Mouse (Mus musculus): Measurements from ENCODE around the gene Gars.
A peak's percentile ranks its signal among the peaks of the same experiment; 100 is the strongest.

Gene Gars

GRCm38 (mm10) chr6:55038671-55039445 is 1.1 kb downstream of the Gars start:
- no peak for DNase-seq

DNA sequence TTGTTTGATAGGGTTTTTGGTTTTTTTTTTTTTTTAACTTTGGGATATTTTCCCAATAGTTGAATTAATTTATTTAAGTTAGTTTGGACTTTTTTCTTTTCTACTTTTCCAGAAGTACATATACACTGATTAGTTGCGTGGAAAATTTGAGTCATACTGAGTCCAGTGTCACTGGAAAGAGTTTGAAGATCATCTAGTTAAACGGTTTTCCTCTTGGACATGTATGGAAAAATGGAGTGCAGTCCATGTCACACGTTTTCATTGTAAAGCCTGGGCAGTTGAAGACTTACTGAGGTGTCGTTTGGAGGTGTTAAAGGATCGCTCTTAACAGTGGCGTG is 1.6 kb downstream of the Gars start:
- DNase-seq = no peak

DNA sequence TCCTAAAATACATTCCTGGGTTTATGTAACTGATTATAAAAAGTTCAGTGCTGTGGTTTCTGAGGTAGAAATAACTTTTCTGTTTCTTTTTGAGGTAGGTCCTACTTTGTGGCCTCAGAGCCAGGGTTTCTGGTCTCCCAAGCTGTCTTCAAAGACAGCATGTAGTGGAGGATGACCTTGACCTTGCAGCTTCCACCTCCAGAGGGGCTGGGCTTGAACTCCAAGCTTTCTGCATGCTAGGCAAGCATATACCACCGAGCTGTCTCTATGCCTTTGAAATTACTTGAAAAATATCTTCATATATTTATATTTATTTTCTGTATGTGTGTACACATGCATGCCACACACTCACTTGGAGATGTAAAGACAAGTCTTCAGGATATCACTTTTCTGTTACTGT is 2.2 kb downstream of the Gars start:
- DNase-seq = no peak

GRCm38 (mm10) chr6:55043206-55043605 is 5.4 kb downstream of the Gars start:
- DNase-seq = no peak

DNA sequence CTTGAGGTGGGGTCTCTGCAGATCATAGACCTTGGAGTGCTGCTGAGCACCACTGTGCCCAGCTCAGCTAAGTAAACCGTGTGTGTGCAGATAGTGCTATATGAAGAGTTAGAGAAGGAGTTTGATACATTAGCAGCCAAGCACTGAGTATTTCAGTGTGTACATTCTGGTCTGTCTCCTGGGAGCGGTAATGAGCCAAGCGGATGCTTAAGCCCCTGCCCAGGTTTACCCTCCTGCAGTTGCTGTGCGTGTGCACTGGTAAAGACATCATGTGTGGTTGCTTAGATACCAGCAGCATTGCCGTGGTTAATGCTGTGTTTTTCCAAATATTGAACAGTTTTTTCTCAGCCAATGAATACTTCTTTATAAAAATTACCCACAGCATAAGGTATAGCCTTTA is 6.7 kb downstream of the Gars start:
- no peak for DNase-seq

GRCm38 (mm10) chr6:55045326-55045725 is 7.5 kb downstream of the Gars start:
- no peak for DNase-seq

DNA sequence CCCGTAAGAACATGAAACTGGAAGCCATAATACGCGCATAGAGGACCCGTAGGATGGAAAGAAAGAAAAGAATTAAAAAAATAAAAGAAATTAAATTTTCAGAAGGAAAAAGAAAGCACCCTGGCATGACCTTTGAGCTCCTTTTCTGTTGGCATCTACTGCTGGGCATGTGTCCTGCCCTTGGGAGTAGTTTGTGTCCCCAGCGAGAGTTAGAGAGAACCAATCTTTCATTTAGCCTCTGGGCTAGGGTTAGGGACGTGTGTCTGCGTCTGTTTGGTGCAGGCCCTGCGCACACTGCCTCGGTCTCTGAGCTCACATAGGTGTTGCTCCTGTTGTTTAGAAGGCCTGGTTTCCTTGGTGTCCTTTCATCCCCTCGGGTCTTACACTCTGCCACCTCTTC is 11.4 kb downstream of the Gars start:
- DNase-seq = no peak

DNA sequence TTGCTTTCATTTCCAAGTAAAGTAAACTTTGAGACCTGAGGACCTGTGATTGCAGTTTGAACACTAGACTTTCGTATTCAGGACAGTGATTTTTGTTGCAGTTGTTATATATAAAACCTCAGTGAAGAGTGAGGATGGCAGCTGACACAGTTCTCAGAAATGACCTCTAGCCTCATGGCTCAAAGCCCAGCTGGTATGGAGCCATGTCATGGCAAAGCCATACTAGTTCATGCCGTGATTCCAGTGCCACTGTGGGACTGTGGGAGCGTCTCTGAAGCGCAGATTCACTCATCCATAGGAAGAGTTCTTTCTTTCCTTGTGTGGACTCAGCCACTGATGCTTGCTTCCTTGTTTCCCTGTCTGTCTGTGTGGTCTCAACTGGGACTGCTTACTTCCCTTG is 16.7 kb downstream of the Gars start:
- DNase-seq = no peak

- DNase-seq = no peak
Measured at GRCm38 (mm10) chr6:55057427-55057826, 19.6 kb downstream of the Gars start.

- no peak for DNase-seq
Measured at GRCm38 (mm10) chr6:55060241-55060825, 22.5 kb downstream of the Gars start.

GRCm38 (mm10) chr6:55061328-55061727 is 23.5 kb downstream of the Gars start:
- DNase-seq = no peak

GRCm38 (mm10) chr6:55062200-55062599 is 24.4 kb downstream of the Gars start:
- no peak for DNase-seq

DNA sequence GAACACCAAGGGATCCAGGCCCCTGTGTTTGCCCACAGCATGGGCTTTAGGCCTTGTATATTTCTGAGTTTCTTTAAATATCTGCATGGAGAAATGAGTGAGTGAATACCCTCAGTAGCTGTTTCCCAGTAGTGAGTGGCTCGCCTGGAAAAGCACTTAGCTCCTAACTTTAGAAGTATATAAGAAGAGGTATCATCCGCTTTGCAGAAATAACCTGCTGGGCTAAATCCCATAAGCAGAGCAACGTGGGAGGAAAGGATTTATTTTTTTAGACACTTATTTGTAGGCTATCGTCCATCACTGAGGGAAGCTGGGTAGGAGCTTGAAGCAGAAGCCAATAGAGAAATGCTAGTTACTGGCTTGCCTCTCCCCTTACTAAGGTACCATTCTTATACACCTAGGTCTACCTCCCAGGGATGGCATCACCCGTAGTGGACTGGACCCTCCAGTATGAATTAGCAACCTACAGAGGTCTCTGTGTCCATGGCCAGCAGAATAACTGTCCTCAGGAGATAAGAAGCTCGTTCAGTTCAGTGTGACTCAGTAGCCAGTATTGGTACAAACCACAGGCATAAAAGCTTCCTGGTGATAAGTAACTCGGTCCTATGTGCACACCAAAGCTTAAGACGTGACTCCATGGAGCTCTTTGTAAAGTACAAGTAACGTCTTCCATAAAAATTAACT is 26.1 kb downstream of the Gars start:
- no peak for DNase-seq

DNA sequence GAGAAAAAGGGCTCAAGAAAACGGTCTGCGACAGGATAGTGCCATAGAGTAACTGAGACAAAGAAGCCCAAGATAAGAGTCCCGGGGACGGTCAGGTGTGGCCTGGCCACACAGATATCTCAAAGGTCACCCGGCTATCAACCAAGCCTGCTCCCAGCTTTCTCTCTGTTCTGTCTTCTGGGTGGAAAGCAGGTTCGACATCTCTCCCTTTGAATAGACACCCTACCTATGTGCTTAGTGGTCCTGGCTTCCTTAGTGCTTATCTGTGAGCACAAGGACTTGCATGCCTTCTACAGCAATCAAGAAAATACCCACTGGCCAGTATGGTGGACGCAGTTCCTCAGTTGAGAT is 26.6 kb downstream of the Gars start:
- no peak for DNase-seq

DNA sequence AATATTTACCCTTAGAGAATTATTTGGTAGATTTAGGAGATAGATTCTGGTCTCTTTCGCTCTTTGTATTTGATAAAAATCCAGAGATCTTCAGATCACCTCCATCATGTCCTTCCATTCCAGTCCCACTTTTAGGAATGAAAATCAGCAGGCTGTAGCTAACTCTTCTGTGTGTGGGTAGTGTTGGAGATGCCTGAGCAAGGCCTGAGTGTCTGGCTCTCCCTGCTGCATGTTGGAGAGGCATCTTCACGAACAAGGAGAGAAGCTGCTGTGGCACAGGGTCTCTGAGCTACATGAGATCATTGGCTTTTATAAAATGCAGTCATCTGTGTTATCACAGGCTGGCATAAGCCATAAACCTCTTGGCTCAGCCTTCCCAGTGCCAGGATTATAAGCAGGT is 28.1 kb downstream of the Gars start:
- no peak for DNase-seq

GRCm38 (mm10) chr6:55076561-55077255 is 38.9 kb downstream of the Gars start:
- no peak for DNase-seq

- no peak for DNase-seq
Measured at GRCm38 (mm10) chr6:55081379-55081778, 43.6 kb downstream of the Gars start.

- no peak for DNase-seq
Measured at GRCm38 (mm10) chr6:55082261-55083051, 44.6 kb downstream of the Gars start.

DNA sequence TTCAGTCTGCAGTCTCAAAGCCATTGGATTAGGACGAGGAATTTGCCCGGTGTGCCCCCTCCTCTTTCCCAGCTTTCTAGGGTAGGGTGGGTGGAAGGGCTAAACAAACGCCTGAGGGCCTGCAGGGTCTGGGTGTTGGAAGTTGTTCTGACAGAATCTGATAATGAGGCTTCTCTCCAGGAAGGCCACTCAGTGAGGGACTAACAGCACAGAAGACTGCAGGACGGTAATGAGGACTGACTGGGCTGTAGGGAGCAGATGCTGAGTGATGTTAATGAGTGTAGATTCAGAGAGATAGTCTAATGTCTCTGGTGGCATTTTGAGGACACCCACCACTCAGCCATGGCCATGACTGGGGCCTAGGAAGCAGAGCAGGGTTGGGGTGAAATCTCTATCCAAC is 49.5 kb downstream of the Gars start:
- DNase-seq = no peak

GRCm38 (mm10) chr6:55090639-55091038 is 52.8 kb downstream of the Gars start:
- no peak for DNase-seq

- DNase-seq = peak; percentile 5
Measured at GRCm38 (mm10) chr6:55091396-55091795, 53.6 kb downstream of the Gars start.

DNA sequence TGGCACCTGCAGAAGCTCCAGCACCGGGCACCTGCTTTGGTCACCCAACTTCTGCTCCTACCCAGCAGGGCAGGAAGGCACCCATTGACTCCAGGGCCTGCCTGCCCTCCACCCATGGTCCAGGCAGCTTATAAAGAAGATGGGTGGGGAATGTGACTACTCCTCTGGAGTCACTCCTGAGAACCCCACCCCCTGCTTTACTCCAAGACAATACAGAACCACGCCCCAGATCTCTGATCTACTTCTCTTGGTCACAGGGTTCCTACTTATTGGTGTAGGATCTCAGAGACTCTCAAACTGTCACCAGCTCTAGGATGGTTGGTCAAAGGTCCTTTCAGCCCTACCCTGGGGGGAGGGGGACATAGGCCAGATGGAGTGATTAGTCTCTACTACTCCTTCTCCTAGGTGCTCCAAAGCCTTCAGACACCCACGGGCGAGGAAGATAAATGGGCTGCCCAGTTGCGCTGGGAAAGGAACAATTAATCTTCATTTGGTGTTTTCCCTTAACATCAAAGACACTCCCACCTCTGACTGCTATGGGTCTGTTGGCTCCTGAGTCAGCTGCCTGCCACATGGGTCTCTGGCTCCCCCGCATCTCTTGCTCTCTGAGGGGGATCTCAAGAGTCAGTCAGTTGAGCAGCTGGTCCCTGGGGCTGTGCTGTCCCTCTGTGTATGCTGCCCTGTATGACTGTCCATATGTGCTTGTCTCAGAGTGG is 55.8 kb downstream of the Gars start:
- no peak for DNase-seq
